Mouse (Mus musculus): ENCODE results near the gene Ap3b2. TPM values are rescaled to one million over a fixed set of nuclear protein-coding genes. Genes with fewer than 3 reads are reported as not detected.

Gene Ap3b2
- polyA plus RNA-seq (2014; fragmentation: Illumina TruSeq; extraction: RNeasy Lipid Tissue Mini Kit (QIAGEN cat#74804); ENCODE audit: low read depth, low replicate concordance) = 36.3 TPM

DNA sequence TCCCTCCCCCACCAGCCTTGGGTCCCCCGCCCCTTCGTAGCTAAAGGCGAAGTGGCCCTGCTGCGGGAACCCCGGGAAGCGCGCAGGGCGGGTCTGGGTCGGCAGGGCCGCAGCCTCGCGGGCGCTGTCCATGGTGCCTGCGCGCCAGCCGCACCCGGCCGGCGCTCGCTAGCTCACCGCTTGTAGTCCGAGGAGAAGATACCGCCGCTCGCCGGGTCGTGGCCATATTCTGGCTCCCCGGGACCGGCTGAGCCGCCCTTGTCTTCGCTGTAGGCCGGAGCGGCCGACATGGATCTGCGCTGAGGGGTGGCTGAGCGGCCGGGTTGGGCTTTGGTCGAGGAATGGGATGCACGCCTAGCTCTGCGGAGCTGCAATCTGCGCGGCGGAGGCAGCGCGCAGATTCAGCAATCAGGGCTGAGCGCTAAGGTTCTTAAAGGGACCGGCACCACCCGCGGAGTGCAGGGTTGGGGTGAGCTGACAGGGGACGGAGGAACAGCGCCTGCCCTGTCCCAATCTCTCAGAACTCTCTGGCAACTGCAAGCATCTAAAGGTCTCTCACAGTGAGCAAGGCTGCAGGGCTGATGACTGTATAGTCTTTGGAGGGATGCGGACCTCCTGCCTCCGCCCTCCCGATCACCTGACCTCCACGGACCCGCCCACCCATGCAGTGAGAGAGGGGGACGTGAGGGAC is at the start of gene Ap3b2:
TSS of gene Ap3b2 (minus strand) at position 595 of the 691 bp plus-strand sequence.

DNA sequence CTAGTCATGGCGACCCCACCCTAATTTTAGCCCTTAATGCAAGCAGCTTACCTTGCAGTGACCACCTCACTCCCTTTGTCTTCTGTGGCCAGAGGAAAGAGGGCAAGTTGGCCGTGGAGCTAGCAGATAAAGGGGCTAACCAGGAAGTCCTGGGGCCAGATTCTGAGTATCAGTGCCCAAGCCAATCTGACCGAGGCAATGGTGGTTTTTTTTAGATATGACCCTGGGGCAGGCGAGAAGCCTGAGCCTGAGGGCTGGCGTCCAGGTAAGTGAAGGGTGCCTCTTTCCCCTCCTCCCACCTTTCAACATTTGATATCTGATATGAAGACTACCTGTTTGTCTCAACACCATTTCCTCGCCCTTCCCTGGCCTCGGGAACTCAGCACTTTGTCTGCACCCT is 4.5 kb upstream of the Ap3b2 start, which contains the start of gene BC048679:
TSS of gene BC048679 (minus strand) at position 101 of the 400 bp plus-strand sequence.

DNA sequence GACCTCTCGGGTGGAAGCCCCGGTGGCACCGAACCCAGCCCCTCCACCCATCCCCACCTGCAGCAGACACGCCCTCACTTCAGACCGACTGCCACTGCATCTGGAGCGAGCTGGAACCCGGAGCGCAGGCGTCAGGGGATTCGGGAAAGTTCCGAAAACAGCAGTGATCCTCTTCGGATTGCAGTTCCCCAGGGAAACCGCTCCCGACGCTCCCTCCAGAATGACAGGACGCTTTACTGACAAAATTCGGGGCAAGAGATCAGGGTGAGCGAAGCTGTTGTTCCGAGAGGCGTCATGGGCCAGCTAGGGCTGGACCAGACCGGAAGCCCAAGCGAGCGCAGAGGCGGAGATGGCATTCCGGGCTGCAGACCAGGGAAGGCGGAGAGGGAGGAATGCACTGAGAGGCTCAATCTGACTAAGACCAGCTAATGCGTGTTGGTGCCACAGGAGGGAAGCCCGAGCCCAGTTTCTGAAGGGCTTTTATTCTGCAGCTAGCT is 38.5 kb downstream of the Ap3b2 start, which contains the start of gene Cpeb1:
TSS of gene Cpeb1 (minus strand) at position 311 of the 497 bp plus-strand sequence.

Other genes with a start within 250 kb of the Ap3b2 start
- 1,708 TPM for gene Rps17, start 148.7 kb downstream of the Ap3b2 start, polyA plus RNA-seq (2014; fragmentation: Illumina TruSeq; extraction: RNeasy Lipid Tissue Mini Kit (QIAGEN cat#74804); ENCODE audit: low read depth, low replicate concordance)
- gene Cpeb1, start 38.5 kb downstream of the Ap3b2 start, polyA plus RNA-seq (2014; fragmentation: Illumina TruSeq; extraction: RNeasy Lipid Tissue Mini Kit (QIAGEN cat#74804); ENCODE audit: low read depth, low replicate concordance) = 58.9 TPM
- gene BC048679, start 4.4 kb upstream of the Ap3b2 start, polyA plus RNA-seq (2014; fragmentation: Illumina TruSeq; extraction: RNeasy Lipid Tissue Mini Kit (QIAGEN cat#74804); ENCODE audit: low read depth, low replicate concordance) = 756 TPM
- gene Fsd2, start 73.0 kb upstream of the Ap3b2 start, polyA plus RNA-seq (2014; fragmentation: Illumina TruSeq; extraction: RNeasy Lipid Tissue Mini Kit (QIAGEN cat#74804); ENCODE audit: low read depth, low replicate concordance) = 6.9 TPM
- gene Whamm, start 77.3 kb upstream of the Ap3b2 start, polyA plus RNA-seq (2014; fragmentation: Illumina TruSeq; extraction: RNeasy Lipid Tissue Mini Kit (QIAGEN cat#74804); ENCODE audit: low read depth, low replicate concordance) = 18.3 TPM
- 2.7 TPM for gene Homer2, start 213.6 kb upstream of the Ap3b2 start, polyA plus RNA-seq (2014; fragmentation: Illumina TruSeq; extraction: RNeasy Lipid Tissue Mini Kit (QIAGEN cat#74804); ENCODE audit: low read depth, low replicate concordance)

Data from adipose tissue, adult 10 weeks (tissue).